Mouse (Mus musculus) CD4-positive helper T cell, adult 2 months (primary cell): ENCODE measurements around the gene B130006D01Rik.

Experiments used
- DNase-seq: peaks from one replicate; pipeline ENCODE4 v3.0.0-alpha.2; 2012; ENCODE audit warnings: low read depth, missing footprints, low spot score

Gene B130006D01Rik

GRCm38 (mm10) chr11:95723287-95723686, at the start of gene B130006D01Rik:
TSS of gene B130006D01Rik (plus strand) at chr11:95723587.
- no peak for DNase-seq

- no peak for DNase-seq
Observed at GRCm38 (mm10) chr11:95675498-95675897, 47.9 kb upstream of the B130006D01Rik start.

DNA sequence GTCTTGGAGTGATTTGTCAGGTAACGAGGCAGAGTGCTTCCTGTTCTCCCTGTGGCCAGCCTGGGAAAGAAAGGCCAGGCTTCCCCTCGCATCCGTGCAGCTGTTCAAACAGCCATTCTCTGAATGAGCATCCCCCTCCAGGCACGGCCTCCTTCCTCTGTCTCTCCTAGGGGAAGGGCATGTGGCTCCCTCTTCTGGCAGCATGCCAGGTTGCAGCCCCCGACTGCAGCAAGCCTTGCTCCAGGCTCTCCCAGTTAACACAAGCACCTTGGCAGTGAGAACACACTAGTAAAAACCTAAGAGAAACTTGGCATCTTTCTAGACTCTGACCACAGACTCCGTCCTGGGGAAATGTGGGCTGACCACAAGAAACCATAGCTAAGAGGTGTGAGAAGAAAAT, 47.1 kb upstream of the B130006D01Rik start:
- peak; percentile 59 for DNase-seq

GRCm38 (mm10) chr11:95677925-95678701, 45.3 kb upstream of the B130006D01Rik start:
- no peak for DNase-seq

DNA sequence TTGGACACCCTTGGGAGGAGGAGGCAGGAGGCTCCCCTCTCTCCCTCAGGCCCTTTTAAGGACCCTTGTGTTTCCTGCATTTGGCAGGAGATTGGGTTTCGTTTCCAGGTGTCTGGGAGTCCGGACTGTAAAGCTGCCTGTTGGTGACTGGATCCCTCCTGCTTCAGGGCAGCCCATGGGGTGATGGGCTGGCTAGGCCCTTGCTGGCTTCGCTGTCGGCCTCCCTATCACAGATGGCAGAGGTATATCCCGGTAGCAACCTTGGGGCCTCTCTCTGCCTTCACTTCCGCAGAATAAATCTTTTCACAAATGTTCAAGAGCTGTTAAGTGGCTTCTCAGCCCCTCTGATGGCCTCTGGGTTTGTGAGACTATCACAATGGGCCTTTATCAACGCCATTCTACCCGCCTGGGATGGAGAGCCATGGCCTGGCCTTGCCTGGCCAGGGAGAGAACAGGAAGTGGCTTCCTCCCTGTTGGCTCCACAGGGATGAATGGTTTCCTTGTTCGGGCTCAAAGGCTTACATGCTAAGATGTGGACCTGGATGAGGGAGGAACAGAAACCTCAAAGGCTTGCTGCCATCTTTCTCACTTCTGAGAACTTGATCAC, 41.3 kb upstream of the B130006D01Rik start:
- DNase-seq: no peak

GRCm38 (mm10) chr11:95682946-95683345, 40.4 kb upstream of the B130006D01Rik start:
- no peak for DNase-seq

GRCm38 (mm10) chr11:95686031-95686430, 37.4 kb upstream of the B130006D01Rik start:
- DNase-seq: peak; percentile 70

GRCm38 (mm10) chr11:95687084-95687656, 36.2 kb upstream of the B130006D01Rik start:
- DNase-seq: no peak

GRCm38 (mm10) chr11:95688515-95688914, 34.9 kb upstream of the B130006D01Rik start:
- peak; percentile 69 for DNase-seq

GRCm38 (mm10) chr11:95688981-95689380, 34.4 kb upstream of the B130006D01Rik start:
- DNase-seq: peak; percentile 48

DNA sequence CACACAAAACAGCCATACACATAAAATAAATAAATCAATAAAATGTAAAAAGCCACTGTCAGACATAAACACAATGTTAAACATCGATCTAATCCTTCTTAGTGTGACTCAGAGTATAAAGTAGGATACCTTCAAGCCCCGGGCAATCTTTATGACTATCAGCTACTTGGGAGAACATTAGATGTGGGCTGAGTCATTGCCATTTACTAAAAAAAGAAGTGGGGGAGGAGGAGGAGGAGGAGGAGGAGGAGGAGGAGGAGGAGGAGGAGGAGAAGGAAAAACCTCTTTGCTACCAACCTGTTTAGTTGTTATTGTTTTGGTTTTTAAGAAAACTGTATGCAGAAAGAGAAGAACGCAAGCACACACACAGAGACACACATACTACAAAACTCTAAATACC, 33.8 kb upstream of the B130006D01Rik start:
- no peak for DNase-seq

DNA sequence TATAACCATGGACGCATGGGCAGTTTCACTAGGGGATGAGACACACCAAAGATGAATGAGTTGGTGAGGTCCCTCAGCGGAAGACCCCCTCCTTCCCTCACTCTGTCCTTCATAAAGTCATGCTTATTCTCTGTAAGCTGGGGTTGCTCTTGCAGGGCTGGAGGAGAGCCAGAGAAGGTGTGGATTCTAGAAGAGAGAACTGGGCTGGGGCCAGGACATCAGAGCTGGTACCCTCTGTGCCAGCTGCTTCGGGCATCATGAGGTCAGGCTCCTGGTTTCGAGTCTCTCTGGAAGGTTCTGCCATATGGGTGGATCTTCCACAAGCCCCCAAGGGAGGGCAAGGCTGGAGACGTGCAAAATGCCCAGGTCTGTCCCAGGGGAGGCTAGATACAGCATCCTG, 24.8 kb upstream of the B130006D01Rik start:
- DNase-seq: no peak

DNA sequence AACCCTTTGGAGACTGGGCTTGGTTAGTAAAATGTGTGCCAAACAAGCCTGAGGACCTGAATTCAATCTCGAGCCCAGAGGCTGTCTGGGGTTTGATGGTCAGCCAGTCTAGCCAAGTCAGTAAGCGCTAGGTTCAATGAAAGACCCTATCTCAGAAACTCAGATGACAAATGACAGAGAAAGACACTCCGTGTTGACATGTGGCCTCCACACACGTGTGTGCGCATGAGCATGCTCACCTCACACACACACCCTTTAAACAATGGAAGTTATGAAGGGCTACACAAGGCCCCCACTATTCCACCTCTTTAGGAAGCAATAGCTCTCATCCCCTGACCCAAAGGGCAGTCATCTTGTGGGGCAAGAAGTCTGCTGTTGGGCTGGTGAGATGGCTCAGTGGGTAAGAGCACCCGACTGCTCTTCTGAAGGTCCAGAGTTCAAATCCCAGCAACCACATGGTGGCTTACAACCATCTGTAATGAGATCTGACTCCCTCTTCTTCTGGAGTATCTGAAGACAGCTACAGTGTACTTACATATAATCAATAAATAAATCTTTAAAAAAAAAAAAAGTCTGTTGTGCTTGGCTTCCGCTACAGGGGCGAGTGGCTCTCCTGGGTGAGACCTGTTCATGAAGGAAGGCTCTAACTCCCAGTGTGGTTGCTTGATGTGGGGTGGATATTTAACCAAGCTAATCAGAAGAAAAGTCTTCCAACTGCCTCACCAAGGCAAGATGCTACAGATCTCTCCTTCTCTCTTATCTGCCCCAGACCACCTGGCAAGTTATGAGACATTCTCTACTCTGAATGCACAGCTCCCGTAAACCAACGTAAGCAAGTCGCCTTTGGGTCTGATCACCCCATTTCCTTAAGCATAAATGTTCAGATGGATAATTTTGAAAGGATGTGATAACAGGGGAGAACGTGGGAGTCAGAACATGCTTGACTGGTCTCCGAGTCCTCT, 22.3 kb upstream of the B130006D01Rik start:
- no peak for DNase-seq

GRCm38 (mm10) chr11:95704032-95704969, 19.1 kb upstream of the B130006D01Rik start:
- no peak for DNase-seq

- no peak for DNase-seq
Observed at GRCm38 (mm10) chr11:95704970-95705330, 18.4 kb upstream of the B130006D01Rik start.

- DNase-seq: no peak
Observed at GRCm38 (mm10) chr11:95709534-95710040, 13.8 kb upstream of the B130006D01Rik start.

DNA sequence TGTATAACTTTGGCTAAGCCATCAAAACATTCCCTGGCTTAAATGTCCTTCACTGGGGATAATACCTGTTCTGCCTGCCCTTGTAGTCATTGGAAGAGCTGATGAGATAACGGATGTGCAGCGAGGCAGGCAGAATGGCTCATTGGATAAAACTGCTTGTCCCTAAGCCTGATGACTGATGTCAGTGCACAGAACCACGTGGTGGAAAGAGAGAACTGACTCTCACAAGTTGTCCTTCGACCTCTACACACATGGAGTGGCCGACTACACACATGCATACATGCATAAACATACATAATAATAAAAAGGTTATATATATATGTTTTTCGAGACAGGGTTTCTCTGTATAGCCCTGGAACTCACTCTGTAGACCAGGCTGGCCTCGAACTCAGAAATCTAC, 12.9 kb upstream of the B130006D01Rik start:
- no peak for DNase-seq

DNA sequence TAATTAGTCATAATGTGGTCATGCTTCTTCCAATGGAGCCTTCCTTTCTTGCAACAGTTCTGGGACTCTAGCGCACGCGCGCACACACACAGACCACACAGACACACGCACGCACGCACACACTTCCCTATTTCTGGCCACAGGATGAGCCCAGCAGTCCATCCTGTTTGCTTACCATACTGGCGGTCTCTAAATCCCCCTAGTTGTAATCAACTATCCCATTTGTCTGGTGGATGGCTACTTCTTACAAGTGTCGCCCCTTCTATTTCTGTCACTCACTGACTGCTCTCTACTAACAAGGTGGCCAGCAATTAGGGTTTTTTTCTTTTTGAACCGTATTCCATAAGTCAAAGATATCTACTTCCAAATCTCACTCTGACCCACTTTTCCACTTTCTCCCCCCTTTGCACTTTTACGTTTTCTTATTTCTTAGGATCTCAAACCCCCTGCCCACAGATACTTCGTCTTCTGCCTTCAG, 11.3 kb upstream of the B130006D01Rik start:
- no peak for DNase-seq

DNA sequence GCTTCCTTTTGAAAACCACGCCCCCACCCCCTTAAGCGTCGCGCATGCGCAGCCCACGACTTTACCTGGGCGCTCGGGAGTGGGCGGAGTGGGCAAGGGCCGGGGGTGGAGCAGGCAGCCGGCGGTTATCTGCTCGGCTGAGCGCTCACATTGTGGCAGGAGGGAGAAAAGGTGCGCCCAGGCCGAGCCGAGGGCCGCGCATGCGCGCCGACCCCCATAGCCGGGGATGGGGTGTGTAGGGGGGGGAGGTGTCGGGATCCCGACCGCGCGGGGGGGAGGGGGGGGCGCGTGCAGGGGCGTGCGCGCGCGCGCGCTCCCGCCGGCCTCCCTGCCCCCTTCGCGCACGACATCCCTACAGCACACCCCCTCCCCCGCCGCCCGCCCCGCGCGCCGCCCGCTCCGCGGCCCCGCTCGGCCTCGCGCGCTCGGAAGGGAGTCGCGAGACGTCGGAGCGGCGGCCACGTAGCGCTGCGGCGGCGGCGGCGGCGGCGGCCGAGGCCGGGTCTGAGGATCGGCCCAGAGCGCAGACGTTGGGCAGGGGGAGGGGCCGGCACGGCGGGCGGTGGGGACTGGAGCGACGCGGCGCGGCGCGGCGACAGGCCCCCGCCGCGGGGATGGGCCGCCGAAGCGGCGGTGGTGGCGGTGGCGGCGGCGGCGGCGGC, 10.7 kb upstream of the B130006D01Rik start, which contains the start of gene Zfp652:
Zfp652 (plus strand) TSS at position 111 of the 662 bp plus-strand sequence.
- DNase-seq: peak; percentile 96
